Comparison of ENCODE assay signal across 30 mouse cellular contexts in the genomic region with DNA sequence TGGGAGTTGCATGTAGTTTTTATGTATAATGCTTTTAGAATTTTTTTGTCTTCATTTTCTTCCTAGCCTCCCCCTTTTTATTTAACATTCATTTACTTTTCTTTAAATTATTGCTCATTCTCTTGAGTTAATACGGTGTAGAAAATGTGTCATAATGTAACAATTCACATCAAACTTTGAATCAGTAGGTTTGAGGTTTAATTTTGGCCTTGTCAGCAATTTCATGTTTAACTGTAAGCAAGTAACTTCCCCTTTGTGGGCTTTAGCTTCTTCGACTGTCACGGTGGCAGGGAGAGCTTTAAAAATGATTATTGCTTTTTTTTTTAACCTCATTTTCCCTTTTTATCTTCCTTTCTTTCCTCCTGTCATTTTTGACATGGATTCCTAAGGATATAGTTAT. TPM values are rescaled to one million over a fixed set of nuclear protein-coding genes. Genes with fewer than 3 reads are reported as not detected.
DNase-seq lines count a peak whose midpoint lies in the region; ATAC-seq and TF ChIP-seq lines count a peak whose summit lies in the region.
"Had no signal": no experiment of that assay in that cellular context is flagged by ENCODE, and none has a peak within 500 bp of the region (broad histone marks: within the 10 kb centered on the region; RNA-seq: fewer than 3 reads in every experiment).

No protein-coding gene starts in this region.

- no peaks in the 10 kb centered on the region for H3K9me3 ChIP-seq in CH12.LX (replicated peaks; ENCODE audit: low read length)
- H3K9me3 ChIP-seq: embryonic facial prominence, embryonic 12.5 days; heart, embryonic 12.5 days; kidney, embryonic 15.5 days; limb, embryonic 13.5 days; liver, embryonic 13.5 days; midbrain, embryonic 13.5 days; neural tube, embryonic 13.5 days had no signal

- peak overlapping the region; percentile 32; the same call in 1 of the 2 replicates for H3K9ac ChIP-seq in CH12.LX (ENCODE audit: insufficient read depth, low read depth)
- H3K9ac ChIP-seq: embryonic facial prominence, embryonic 12.5 days; heart, embryonic 12.5 days; hindbrain, embryonic 14.5 days; kidney, embryonic 15.5 days; limb, embryonic 13.5 days; liver, embryonic 13.5 days; midbrain, embryonic 13.5 days; neural tube, embryonic 13.5 days had no signal

- 0 out of 2 replicates have a peak, but pooled peaks have one; percentile 26 for ATAC-seq in common myeloid progenitor, adult 5-6 weeks (replicated peaks; ENCODE audit: low read depth, poor library complexity, severe bottlenecking)
- 0 out of 2 replicates have a peak, but pooled peaks have one; percentile 21 for ATAC-seq in neutrophil, adult 5-6 weeks (ENCODE audit: extremely low read depth, insufficient number of reproducible peaks, low FRiP score, poor library complexity, severe bottlenecking)
- ATAC-seq: forebrain, embryonic 14.5 days; midbrain, embryonic 13.5 days had no signal

- no peak for TF ChIP-seq RAD21 in CH12.LX (IDR thresholded peaks at IDR 0.05; ENCODE audit: low read depth, low read length)

- dilution Hi-C loops in CH12.LX (cut with MboI; ENCODE audit: extremely low pct_ligation_motif_present, extremely low pct_unique_long_range_greater_than_20kb, low sequenced_read_pairs): no loop called here

- TF ChIP-seq POLR2A in CH12.LX (IDR thresholded peaks at IDR 0.05; ENCODE audit: low read depth, low read length): no peak

- H3K27me3 ChIP-seq in CH12.LX (replicated peaks): no peaks in the 10 kb centered on the region
- H3K27me3 ChIP-seq: embryonic facial prominence, embryonic 12.5 days; heart, embryonic 12.5 days; kidney, embryonic 15.5 days; limb, embryonic 13.5 days; liver, embryonic 13.5 days; midbrain, embryonic 13.5 days; neural tube, embryonic 13.5 days had no signal

- H3K36me3 ChIP-seq in CH12.LX (replicated peaks in 1 of 2; ENCODE audit: control insufficient read depth in 1 of 2, insufficient read depth in 1 of 2, low read length in 1 of 2): no peaks in the 10 kb centered on the region
- H3K36me3 ChIP-seq: embryonic facial prominence, embryonic 12.5 days; heart, embryonic 12.5 days; kidney, embryonic 15.5 days; limb, embryonic 13.5 days; liver, embryonic 13.5 days; midbrain, embryonic 13.5 days; neural tube, embryonic 13.5 days had no signal

- peaks cover 55% of the 10 kb centered on the region for H3K79me2 ChIP-seq in CH12.LX (replicated peaks; ENCODE audit: control insufficient read depth, extremely low read depth, insufficient read depth, poor library complexity, severe bottlenecking)

- TF ChIP-seq CTCF in CH12.LX (conservative IDR thresholded peaks at IDR 0.05 in 1 of 2, IDR thresholded peaks at IDR 0.05 in 1 of 2; ENCODE audit: low read depth in 2 of 2, low read length in 2 of 2): no peak

- no peak overlapping the region for H3K4me3 ChIP-seq in CH12.LX (replicated peaks in 1 of 3; ENCODE audit: low read depth in 2 of 3, low read length in 2 of 3, poor library complexity in 1 of 3)
- H3K4me3 ChIP-seq: embryonic facial prominence, embryonic 12.5 days; gastrocnemius, adult 2 months; heart, embryonic 12.5 days; kidney, embryonic 15.5 days; left cerebral cortex, adult 2 months; limb, embryonic 13.5 days; liver, embryonic 13.5 days; midbrain, embryonic 13.5 days; neural tube, embryonic 13.5 days had no signal

- no peak overlapping the region for H3K27ac ChIP-seq in CH12.LX (ENCODE audit: insufficient read depth, low read depth)
- H3K27ac ChIP-seq: embryonic facial prominence, embryonic 12.5 days; gastrocnemius, adult 2 months; hindbrain, embryonic 14.5 days; kidney, embryonic 15.5 days; left cerebral cortex, adult 2 months; limb, embryonic 13.5 days; liver, embryonic 13.5 days; midbrain, embryonic 13.5 days; neural tube, embryonic 13.5 days had no signal

- in situ Hi-C loops in CH12.LX (cut with MboI; ENCODE audit: low pct_ligation_motif_present, low pct_unique_long_range_greater_than_20kb, low sequenced_read_pairs): loop anchor here (10.0 kb wide), 2 partner anchors 66 to 144 kb away; no protein-coding TSS in a partner anchor

- H3K4me2 ChIP-seq in CH12.LX (ENCODE audit: insufficient read depth, low read depth, poor library complexity, severe bottlenecking): no peak overlapping the region
- H3K4me2 ChIP-seq: embryonic facial prominence, embryonic 12.5 days; heart, embryonic 12.5 days; hindbrain, embryonic 14.5 days; kidney, embryonic 15.5 days; limb, embryonic 13.5 days; liver, embryonic 13.5 days; midbrain, embryonic 13.5 days; neural tube, embryonic 13.5 days had no signal

- H3K4me1 ChIP-seq in CH12.LX (ENCODE audit: control insufficient read depth in 1 of 2, insufficient read depth in 2 of 2): peaks cover 2 to 73% of the 10 kb centered on the region in 2 experiments; a peak in 3 of 4 replicates

- no peak; the same call in 1 of the 2 replicates for TF ChIP-seq EP300 in CH12.LX (IDR thresholded peaks at IDR 0.05; ENCODE audit: low read length)

- DNase-seq in 416B (ENCODE audit: low read depth): peak; percentile 81
- peak; percentile 31 for DNase-seq in CH12.LX (ENCODE audit: extremely low read depth)
- DNase-seq in spleen, postnatal 4 days (ENCODE audit: low spot score in 2 of 2): no peak
- DNase-seq in frontal cortex, postnatal 36 days (ENCODE audit: low spot score in 2 of 2): no peak
- no peak for DNase-seq in right cerebral cortex, adult 2 months (ENCODE audit: low spot score in 2 of 2)
- DNase-seq: adrenal gland, adult 8-10 months; B cell, adult 2 months; cerebellum, adult 2 months; cerebellum, postnatal 25 days; gastrocnemius, adult 2 months; gastrocnemius, postnatal 36 days; heart, adult 18-20 months; kidney, adult 18-20 months; kidney, postnatal 25 days; liver, embryonic 13.5 days; lung, adult 18-20 months; lung, postnatal 10 days; right cerebral cortex, postnatal 14 days; thymus, postnatal 25 days had no signal

TF ChIP-seq in CH12.LX, 34 proteins besides CTCF, POLR2A, EP300 and RAD21:
- no peak for TF ChIP-seq ZC3H11A (IDR thresholded peaks at IDR 0.05; ENCODE audit: low read depth, low read length)
- peak; percentile 100 for TF ChIP-seq MAFK (IDR thresholded peaks at IDR 0.05; ENCODE audit: insufficient replicate concordance, low read length)
- TF ChIP-seq HCFC1 (IDR thresholded peaks at IDR 0.05; ENCODE audit: low read depth, low read length): no peak
- peak; percentile 38; the same call in 1 of the 2 replicates for TF ChIP-seq ZNF384 (IDR thresholded peaks at IDR 0.05; ENCODE audit: low read depth, low read length)
- TF ChIP-seq ZKSCAN1 (IDR thresholded peaks at IDR 0.05; ENCODE audit: borderline replicate concordance, low read depth, low read length): no peak

RNA-seq across cellular contexts. Expression of a gene that starts 4.8 kb away (rescaled TPM):
- total RNA-seq in CH12.LX (2012; rRNA removed) (73.4 and 81.5 TPM in 2 replicates), CH12.LX (2014; rRNA removed) (170 and 201 TPM in 2 replicates)
- polyA plus RNA-seq in CH12.LX (2012; ENCODE audit: insufficient read length, low read depth): 91.7 and 97.3 TPM in 2 replicates
- total RNA-seq in common myeloid progenitor, adult 5-6 weeks (2017): 121 and 130 TPM in 2 replicates
- 265 and 282 TPM in 2 replicates for total RNA-seq in neutrophil, adult 5-6 weeks (2017)

Comparison
In these comparisons a context has a peak if more than half of its experiments do, and no peak if none do; other contexts are left out.
1. DNase-seq: peak in 416B (single experiment) and CH12.LX (single experiment); none in spleen, postnatal 4 days (0 of 2), frontal cortex, postnatal 36 days (0 of 2) and right cerebral cortex, adult 2 months (0 of 2).